Mouse (Mus musculus) kidney, adult 2 months (tissue): ENCODE measurements around the gene Dync1i2. TPM values are rescaled to one million over a fixed set of nuclear protein-coding genes. Genes with fewer than 3 reads are reported as not detected.
A peak's percentile ranks its signal among the peaks of the same experiment; 100 is the strongest.

ENCODE experiments used
- DNase-seq: peaks from one replicate; pipeline ENCODE4 v3.0.0; 2021
- H3K27ac ChIP-seq: fragments of 200-500 bp; 2 replicates; pipeline ENCODE4 v1.5.1; 2012; ENCODE audit warnings: low read depth, low read length, control low read depth, inconsistent platforms; ENCODE audit not compliant: insufficient read depth
- H3K27me3 ChIP-seq: fragments of 200-500 bp; replicated peaks from 2 replicates; pipeline ENCODE4 v1.6.1; 2012; ENCODE audit warnings: mild to moderate bottlenecking, moderate library complexity, low read length, inconsistent platforms; ENCODE audit not compliant: control insufficient read depth, insufficient read depth
- H3K36me3 ChIP-seq: fragments of 200-500 bp; 2 replicates; pipeline ENCODE4 v1.6.1; 2012; ENCODE audit warnings: mild to moderate bottlenecking, moderate library complexity, low read length, inconsistent platforms; ENCODE audit not compliant: control insufficient read depth, insufficient read depth
- H3K4me1 ChIP-seq: fragments of 200-500 bp; 2 replicates; pipeline ENCODE4 v1.6.1; 2011; ENCODE audit warnings: low read length; ENCODE audit not compliant: control insufficient read depth, insufficient read depth
- H3K4me3 ChIP-seq: fragments of 200-500 bp; 2 replicates; pipeline ENCODE4 v1.5.1; 2011; ENCODE audit warnings: mild to moderate bottlenecking, low read depth, low read length, control low read depth; ENCODE audit not compliant: insufficient read depth
- CTCF ChIP-seq: fragments of 200-500 bp; conservative IDR thresholded peaks from 2 replicates; pipeline ENCODE4 v1.5.1; 2011; ENCODE audit warnings: low read depth, mild to moderate bottlenecking, control low read depth, low read length, moderate library complexity, mixed read lengths; ENCODE audit not compliant: insufficient read depth, insufficient read length
- POLR2A ChIP-seq: fragments of 200-500 bp; IDR thresholded peaks from one replicate; pipeline ENCODE4 v1.6.1; 2011; ENCODE audit warnings: low read depth, low read length, control low read depth
- WGBS: fragments of 180-500 bp; shearing (Covaris S2); methylation state at CpG from one replicate; pipeline ENCODE4 v1.1.7; 2018; 5-methylcytosine and 5-hydroxymethylcytosine counted together
- polyA plus RNA-seq: library from polyadenylated mRNA; depleted of rRNA; stranded (reverse); fragments of >200 nt; gene quantifications from 2 replicates; pipeline ENCODE4 v1.2.3, GENCODE M21; 2012; rRNA removed

The Dync1i2 gene
- 17.5 and 28.8 TPM in 2 replicates for polyA plus RNA-seq

GRCm38 (mm10) chr2:71211591-71212359 is at the start of gene Dync1i2:
Gene Dync1i2, plus strand, starts transcription at chr2:71211706.
- under 1% methylated on average over 57 of the region's 57 CpGs for WGBS
- Histone ChIP-seq H3K4me3 (peak within 1 kb of the TSS; percentile 86), H3K4me1 (peaks cover 3% of the 10 kb centered on the region; the same call in 1 of the 2 replicates), H3K27me3 (no peaks in the 10 kb centered on the region), H3K36me3 (no peaks in the 10 kb centered on the region), H3K27ac (peak within 1 kb of the TSS; percentile 80)
- peak; percentile 98 for DNase-seq
- TF ChIP-seq CTCF (no peak), POLR2A (peak; percentile 63)

GRCm38 (mm10) chr2:71162831-71163621 is 48.5 kb upstream of the Dync1i2 start:
- DNase-seq = peak; percentile 85
- 56% methylated on average over 25 of the region's 25 CpGs for WGBS
- H3K4me3 ChIP-seq = no peak overlapping the region
- no peaks in the 10 kb centered on the region for H3K36me3 ChIP-seq
- peaks cover 15% of the 10 kb centered on the region for H3K4me1 ChIP-seq
- no peaks in the 10 kb centered on the region for H3K27me3 ChIP-seq
- TF ChIP-seq POLR2A (no peak), CTCF (no peak)
- peak overlapping the region; percentile 79 for H3K27ac ChIP-seq

- no peak for DNase-seq
- Histone ChIP-seq H3K36me3 (no peaks in the 10 kb centered on the region), H3K27me3 (no peaks in the 10 kb centered on the region), H3K27ac (no peak overlapping the region), H3K4me3 (no peak overlapping the region), H3K4me1 (peaks cover 5% of the 10 kb centered on the region)
- TF ChIP-seq CTCF (no peak), POLR2A (no peak)
- WGBS = 83% methylated on average over 4 of the region's 4 CpGs
Observed at GRCm38 (mm10) chr2:71167211-71167610, 44.3 kb upstream of the Dync1i2 start.

- H3K27ac ChIP-seq = no peak overlapping the region
- no peak for DNase-seq
- H3K36me3 ChIP-seq = no peaks in the 10 kb centered on the region
- H3K4me1 ChIP-seq = peaks cover 1% of the 10 kb centered on the region
- no peak for TF ChIP-seq POLR2A
- TF ChIP-seq CTCF = no peak
- 70% methylated on average over 10 of the region's 10 CpGs for WGBS
- no peaks in the 10 kb centered on the region for H3K27me3 ChIP-seq
- H3K4me3 ChIP-seq = no peak overlapping the region
Observed at GRCm38 (mm10) chr2:71168461-71169021, 43.0 kb upstream of the Dync1i2 start.

GRCm38 (mm10) chr2:71173031-71173430 is 38.5 kb upstream of the Dync1i2 start:
- 79% methylated on average over 3 of the region's 3 CpGs for WGBS
- H3K4me3 ChIP-seq = no peak overlapping the region
- DNase-seq = no peak
- H3K36me3 ChIP-seq = no peaks in the 10 kb centered on the region
- H3K27me3 ChIP-seq = no peaks in the 10 kb centered on the region
- no peak overlapping the region for H3K27ac ChIP-seq
- no peaks in the 10 kb centered on the region for H3K4me1 ChIP-seq
- TF ChIP-seq POLR2A (no peak), CTCF (no peak)

- no peaks in the 10 kb centered on the region for H3K27me3 ChIP-seq
- no peak overlapping the region for H3K4me3 ChIP-seq
- no peak for TF ChIP-seq POLR2A
- no peak for TF ChIP-seq CTCF
- WGBS = 67% methylated on average over 9 of the region's 9 CpGs
- H3K27ac ChIP-seq = no peak overlapping the region
- no peak for DNase-seq
- H3K4me1 ChIP-seq = no peaks in the 10 kb centered on the region
- no peaks in the 10 kb centered on the region for H3K36me3 ChIP-seq
Observed at GRCm38 (mm10) chr2:71176329-71177249, 34.9 kb upstream of the Dync1i2 start.
